Mouse (Mus musculus) neural tube, embryonic 11.5 days (tissue): ENCODE measurements around the gene Sh2d5. TPM values are rescaled to one million over a fixed set of nuclear protein-coding genes. Genes with fewer than 3 reads are reported as not detected.

Experiments used
- ATAC-seq: fragments of 200-750 bp; cut with Nextera tagmentation; 2 replicates; pipeline ENCODE4 v1.8.0; 2017; ENCODE audit warnings: moderate number of reproducible peaks, mild to moderate bottlenecking, moderate TSS enrichment, moderate library complexity; ENCODE audit not compliant: insufficient read depth, low FRiP score, low TSS enrichment
- DNase-seq: peaks from one replicate; pipeline ENCODE4 v3.0.0-alpha.2; 2015; ENCODE audit warnings: low spot score
- H3K27ac ChIP-seq: fragments of 300-500 bp; sonication (generic); 2 replicates; pipeline ENCODE4 v1.5.1; 2014; ENCODE audit warnings: low read depth, mild to moderate bottlenecking, low read length
- H3K27me3 ChIP-seq: fragments of 300-500 bp; sonication (generic); 2 replicates; pipeline ENCODE4 v1.6.1; 2014; ENCODE audit warnings: mild to moderate bottlenecking, low read length, mixed read lengths; ENCODE audit not compliant: control insufficient read depth, insufficient read depth
- H3K36me3 ChIP-seq: fragments of 300-500 bp; sonication (generic); 2 replicates; pipeline ENCODE4 v1.6.1; 2014; ENCODE audit warnings: mild to moderate bottlenecking, low read length, moderate library complexity, mixed read lengths; ENCODE audit not compliant: control insufficient read depth, insufficient read depth
- H3K4me1 ChIP-seq: fragments of 300-500 bp; sonication (generic); 2 replicates; pipeline ENCODE4 v1.6.1; 2014; ENCODE audit warnings: low read length, mixed read lengths; ENCODE audit not compliant: control insufficient read depth, insufficient read depth
- H3K4me2 ChIP-seq: fragments of 300-500 bp; sonication (generic); 2 replicates; pipeline ENCODE4 v1.6.1; 2014; ENCODE audit warnings: low read depth, mild to moderate bottlenecking, moderate library complexity
- H3K4me3 ChIP-seq: fragments of 300-500 bp; sonication (generic); 2 replicates; pipeline ENCODE4 v1.5.1; 2014; ENCODE audit warnings: low read depth, low read length
- H3K9ac ChIP-seq: fragments of 300-500 bp; sonication (generic); 2 replicates; pipeline ENCODE4 v1.6.1; 2014; ENCODE audit warnings: mild to moderate bottlenecking, low read length
- H3K9me3 ChIP-seq: fragments of 300-500 bp; sonication (generic); 2 replicates; pipeline ENCODE4 v1.6.1; 2016; ENCODE audit warnings: low read length; ENCODE audit not compliant: control insufficient read depth
- WGBS: fragments of 180-500 bp; shearing (Covaris S2); extraction: QIAGEN DNeasy Blood & Tissue Kit; methylation state at CpG from one replicate; pipeline ENCODE4 v1.1.7; 2014; 5-methylcytosine and 5-hydroxymethylcytosine counted together
- polyA plus RNA-seq: library from polyadenylated mRNA; unstranded; fragments of >200 nt; fragmentation: Nextera tagmentation; extraction: Ambion mirVana; gene quantifications from 2 replicates; pipeline ENCODE4 v1.2.1, GENCODE M21; 2014

Sh2d5 gene
- polyA plus RNA-seq, 1 experiment from 2014 or later, result 1.8 TPM

DNA sequence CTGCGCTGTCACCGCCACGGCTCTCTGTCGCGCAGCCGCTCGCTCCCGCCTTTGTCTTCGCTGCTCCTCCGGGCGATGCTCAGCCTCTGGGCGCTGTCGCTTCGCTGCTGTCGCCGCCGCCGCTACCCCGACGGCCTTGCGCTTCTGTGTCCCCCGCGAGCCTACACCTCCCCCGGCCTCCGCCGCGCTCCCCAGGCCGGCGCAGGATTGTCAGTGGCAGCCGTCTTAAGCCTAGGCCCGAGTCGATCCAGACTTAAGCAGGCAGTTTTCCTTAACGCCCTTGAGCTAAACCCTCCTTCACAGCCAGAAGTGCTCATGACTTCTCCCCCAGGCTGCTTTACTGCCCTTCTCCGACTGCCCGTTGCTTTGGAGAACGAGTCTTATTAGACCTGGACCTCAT is 32.8 kb upstream of the Sh2d5 start:
- no peak for ATAC-seq

DNA sequence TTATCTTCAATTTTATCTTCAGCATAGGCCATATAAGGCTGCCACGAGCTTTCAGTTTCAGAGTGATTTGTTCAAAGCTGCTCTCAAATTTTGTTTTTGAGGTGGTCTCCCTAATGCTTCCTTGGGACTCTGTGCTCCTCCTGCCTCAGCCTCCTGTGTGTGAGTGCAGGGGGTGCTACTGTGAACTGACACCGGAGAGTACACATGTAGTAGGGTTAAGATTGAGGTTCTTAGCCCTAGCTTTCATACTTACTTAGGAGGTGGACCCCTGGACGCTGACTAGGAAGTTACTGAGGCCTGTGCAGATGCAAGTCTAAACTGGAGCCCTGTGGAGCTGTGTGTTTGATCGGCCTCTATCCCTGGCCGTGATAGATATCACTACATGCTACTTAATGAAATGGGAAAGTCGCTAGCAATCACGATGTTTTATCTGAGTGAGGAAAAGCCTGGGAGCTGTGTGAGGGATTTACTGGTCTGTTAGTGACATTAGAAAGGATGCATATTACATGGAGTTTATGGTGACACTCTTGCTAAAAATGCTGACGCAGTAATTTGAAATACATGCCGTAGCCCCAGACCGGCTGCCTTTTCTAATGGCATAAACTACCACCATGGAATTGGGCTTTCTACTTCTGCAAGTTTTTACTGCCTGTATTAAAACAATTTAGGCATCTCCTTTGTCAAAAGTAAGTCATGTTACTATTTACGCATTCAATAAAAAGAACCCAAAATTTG is 32.1 kb upstream of the Sh2d5 start:
- Histone ChIP-seq H3K4me1 (peaks cover 5% of the 10 kb centered on the region; the same call in 1 of the 2 replicates), H3K4me2 (peak overlapping the region; percentile 91), H3K36me3 (peaks cover 8% of the 10 kb centered on the region; the same call in 1 of the 2 replicates), H3K9ac (peak overlapping the region; percentile 97), H3K27ac (no peak overlapping the region), H3K4me3 (peak overlapping the region; percentile 99), H3K9me3 (no peaks in the 10 kb centered on the region), H3K27me3 (no peaks in the 10 kb centered on the region)
- ATAC-seq (no peak), DNase-seq (no peak)
- 86% methylated on average over 11 of the region's 11 CpGs for WGBS

More for the DNA sequence above, 32.8 kb upstream of the Sh2d5 start:
- H3K4me2 ChIP-seq, result peak overlapping the region; percentile 91
- peaks cover 5% of the 10 kb centered on the region; the same call in 1 of the 2 replicates for H3K4me1 ChIP-seq
- peaks cover 3% of the 10 kb centered on the region; the same call in 1 of the 2 replicates for H3K36me3 ChIP-seq
- H3K27me3 ChIP-seq, result no peaks in the 10 kb centered on the region
- WGBS, result under 1% methylated on average over 34 of the region's 36 CpGs
- H3K9ac ChIP-seq, result peak overlapping the region; percentile 97
- no peaks in the 10 kb centered on the region for H3K9me3 ChIP-seq
- peak overlapping the region; percentile 99 for H3K27ac ChIP-seq
- peak overlapping the region; percentile 99 for H3K4me3 ChIP-seq
- peak; percentile 41 for DNase-seq

DNA sequence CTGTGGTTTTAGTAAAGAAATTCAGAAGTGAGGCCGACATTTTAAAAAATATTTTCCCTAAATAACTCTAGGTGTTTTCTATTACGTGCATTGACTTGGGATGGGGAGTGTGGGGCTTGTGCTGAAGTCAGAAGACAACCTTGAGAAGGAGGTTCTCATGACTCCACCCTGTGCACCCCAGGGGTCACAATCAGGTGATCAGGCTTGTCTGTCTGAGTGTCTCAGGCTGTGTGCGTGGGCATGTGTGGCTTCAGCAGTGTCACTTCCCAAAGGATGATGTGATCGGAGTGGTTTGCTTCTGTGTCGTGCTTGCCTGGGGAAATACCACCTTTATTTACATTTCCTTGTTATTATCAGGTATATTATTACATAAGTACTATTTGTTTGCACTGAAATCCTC is 30.9 kb upstream of the Sh2d5 start:
- Histone ChIP-seq H3K9ac (no peak overlapping the region), H3K27me3 (no peaks in the 10 kb centered on the region), H3K4me3 (no peak overlapping the region), H3K27ac (no peak overlapping the region), H3K9me3 (no peaks in the 10 kb centered on the region), H3K36me3 (peaks cover 13% of the 10 kb centered on the region), H3K4me1 (peaks cover 5% of the 10 kb centered on the region; the same call in 1 of the 2 replicates), H3K4me2 (no peak overlapping the region)
- 89% methylated on average over 5 of the region's 5 CpGs for WGBS
- ATAC-seq, result no peak
- no peak for DNase-seq

DNA sequence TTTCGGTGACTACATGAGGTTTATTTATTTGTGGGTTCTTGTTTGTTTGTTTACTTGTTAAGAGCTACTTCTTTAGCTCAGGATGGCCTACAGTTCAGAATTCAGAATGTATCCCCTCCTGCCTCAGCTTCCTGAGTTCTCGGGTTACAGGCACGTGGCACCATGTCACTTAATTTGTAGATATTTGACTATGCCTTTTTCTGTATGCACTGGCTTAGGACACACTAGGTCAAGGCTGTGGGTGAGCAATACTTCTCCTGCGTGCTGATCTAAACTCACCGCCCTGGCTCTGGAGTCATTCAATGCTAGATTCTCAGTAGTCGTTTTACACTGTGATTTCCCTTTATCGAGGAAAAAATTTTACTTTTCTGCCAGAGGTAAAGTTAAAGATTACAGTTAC is 29.4 kb upstream of the Sh2d5 start:
- no peaks in the 10 kb centered on the region for H3K27me3 ChIP-seq

DNA sequence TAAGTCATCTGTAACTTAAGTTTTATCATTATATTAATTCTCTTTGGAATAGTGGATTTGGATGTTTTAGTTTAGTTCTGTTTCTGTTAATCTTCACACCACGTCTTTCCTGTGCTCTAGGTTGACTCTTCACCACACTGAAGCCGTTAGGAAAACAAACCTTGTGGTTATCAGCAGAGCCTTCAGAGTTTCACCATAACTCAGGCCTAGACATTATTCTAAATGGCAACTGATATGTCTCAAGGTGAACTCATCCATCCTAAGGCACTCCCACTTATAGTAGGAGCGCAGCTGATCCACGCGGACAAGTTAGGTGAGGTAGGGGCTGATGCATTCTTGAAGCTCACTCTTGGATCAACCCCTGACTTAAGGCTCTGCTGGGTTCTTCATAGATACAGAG is 28.8 kb upstream of the Sh2d5 start:
- no peaks in the 10 kb centered on the region for H3K9me3 ChIP-seq
- no peak overlapping the region for H3K4me3 ChIP-seq
- H3K9ac ChIP-seq, result no peak overlapping the region
- H3K36me3 ChIP-seq, result peaks cover 17% of the 10 kb centered on the region
- no peak overlapping the region for H3K27ac ChIP-seq
- no peaks in the 10 kb centered on the region for H3K27me3 ChIP-seq
- ATAC-seq, result no peak
- H3K4me2 ChIP-seq, result no peak overlapping the region
- peaks cover 3% of the 10 kb centered on the region; the same call in 1 of the 2 replicates for H3K4me1 ChIP-seq
- WGBS, result 92% methylated on average over 5 of the region's 5 CpGs
- DNase-seq, result no peak

More for the DNA sequence above, 29.4 kb upstream of the Sh2d5 start:
- H3K9me3 ChIP-seq, result no peaks in the 10 kb centered on the region
- 93% methylated on average over 7 of the region's 7 CpGs for WGBS
- H3K4me3 ChIP-seq, result no peak overlapping the region
- no peak overlapping the region for H3K27ac ChIP-seq
- no peak overlapping the region for H3K9ac ChIP-seq
- peaks cover 13% of the 10 kb centered on the region for H3K36me3 ChIP-seq
- no peak overlapping the region for H3K4me2 ChIP-seq
- H3K4me1 ChIP-seq, result peaks cover 5% of the 10 kb centered on the region; the same call in 1 of the 2 replicates
- DNase-seq (no peak), ATAC-seq (no peak)

DNA sequence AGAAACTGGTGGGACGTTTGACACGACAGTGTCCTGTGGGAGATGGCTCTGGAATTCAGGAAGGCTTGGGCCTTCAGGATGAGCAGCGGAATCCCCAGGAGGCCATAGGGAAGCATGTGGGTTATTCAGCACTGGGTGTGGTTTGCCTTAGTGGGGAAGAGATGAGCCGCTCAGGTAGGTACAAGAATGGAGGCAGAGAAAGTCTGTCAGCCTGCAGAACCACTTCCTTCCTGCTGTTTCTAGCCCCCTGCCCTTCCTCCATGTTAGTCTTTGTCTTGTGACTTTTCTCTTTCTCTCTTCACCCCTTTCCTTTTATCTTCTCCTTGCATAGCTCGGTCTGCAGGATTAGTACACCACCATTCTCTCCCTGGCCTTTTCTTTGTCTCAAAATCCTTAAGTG is 27.8 kb upstream of the Sh2d5 start:
- peaks cover 18% of the 10 kb centered on the region for H3K36me3 ChIP-seq
- peaks cover 3% of the 10 kb centered on the region; the same call in 1 of the 2 replicates for H3K4me1 ChIP-seq
- ATAC-seq (no peak), DNase-seq (no peak)
- 91% methylated on average over 5 of the region's 5 CpGs for WGBS
- no peaks in the 10 kb centered on the region for H3K9me3 ChIP-seq
- H3K27me3 ChIP-seq, result no peaks in the 10 kb centered on the region
- H3K27ac ChIP-seq, result no peak overlapping the region
- no peak overlapping the region for H3K9ac ChIP-seq
- no peak overlapping the region for H3K4me2 ChIP-seq
- H3K4me3 ChIP-seq, result no peak overlapping the region

DNA sequence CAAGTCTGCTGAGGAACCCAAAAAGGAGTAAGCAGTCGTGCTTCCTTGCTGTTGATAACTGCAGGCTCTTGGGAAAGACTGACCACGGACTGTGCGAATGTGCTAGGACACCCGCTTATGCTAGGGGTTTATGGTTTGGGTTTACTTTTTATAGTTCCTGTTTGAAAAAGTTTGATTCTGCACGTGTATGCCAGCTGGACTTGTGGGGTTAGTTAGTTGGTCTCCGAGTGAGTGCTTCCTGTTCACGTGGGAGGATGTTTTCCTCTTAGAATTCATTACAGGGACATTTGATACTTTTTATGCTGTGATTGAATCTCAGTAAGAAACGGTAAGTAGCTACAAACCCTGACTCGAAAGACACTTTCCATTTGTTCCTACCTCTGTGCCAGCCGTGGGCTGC is 26.6 kb upstream of the Sh2d5 start:
- Histone ChIP-seq H3K4me1 (no peaks in the 10 kb centered on the region), H3K4me3 (no peak overlapping the region), H3K9me3 (no peaks in the 10 kb centered on the region), H3K9ac (no peak overlapping the region), H3K36me3 (peaks cover 18% of the 10 kb centered on the region), H3K27me3 (no peaks in the 10 kb centered on the region), H3K27ac (no peak overlapping the region), H3K4me2 (no peak overlapping the region)
- ATAC-seq, result no peak
- 88% methylated on average over 10 of the region's 10 CpGs for WGBS
- no peak for DNase-seq

DNA sequence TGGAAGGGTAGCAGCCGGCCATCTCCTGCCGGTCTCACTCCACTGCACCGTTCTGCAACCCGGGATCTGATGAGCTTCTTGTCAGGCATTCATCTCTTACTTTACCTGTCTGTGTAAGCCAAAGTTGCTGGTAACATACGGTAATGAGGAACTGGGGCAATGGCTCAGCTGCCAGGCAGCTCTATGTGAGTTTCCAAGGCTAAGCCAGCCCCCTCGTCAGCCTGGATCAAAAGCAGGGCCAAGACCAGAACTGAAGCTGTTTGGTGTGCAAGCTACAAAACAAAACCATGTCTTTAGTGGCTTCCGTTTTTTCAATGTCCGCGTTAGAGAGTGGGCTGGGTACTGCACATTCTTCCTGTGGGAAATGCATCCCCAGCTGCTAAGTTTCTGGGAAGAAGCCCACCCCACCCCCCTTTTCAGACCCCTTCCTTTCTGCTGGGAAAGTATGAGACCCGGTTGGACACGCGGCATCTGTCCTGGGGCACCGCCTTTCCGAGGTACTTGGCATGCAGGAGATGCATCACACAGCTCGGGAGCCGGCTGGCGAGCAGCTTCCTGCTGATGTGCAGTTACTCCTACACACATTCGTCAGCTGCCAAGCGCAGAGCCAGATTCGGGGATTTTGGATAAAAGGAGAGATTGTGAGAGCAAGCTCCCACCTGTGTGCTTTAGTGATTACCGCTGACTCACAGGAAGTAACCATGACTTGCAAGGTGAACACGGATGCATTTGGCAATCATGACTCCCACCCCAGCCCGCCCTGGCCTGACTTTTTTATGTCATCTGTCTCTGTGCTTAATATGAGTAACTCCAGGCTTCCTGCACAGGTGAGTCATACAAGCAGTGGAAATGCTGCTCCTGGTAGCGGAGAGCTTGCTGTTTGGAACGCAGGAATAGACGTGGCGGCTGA is 3.2 kb upstream of the Sh2d5 start:
- WGBS, result 67% methylated on average over 27 of the region's 27 CpGs
- no peaks in the 10 kb centered on the region for H3K9me3 ChIP-seq
- H3K9ac ChIP-seq, result no peak overlapping the region
- DNase-seq (peak; percentile 18), ATAC-seq (no peak)
- H3K4me2 ChIP-seq, result no peak overlapping the region
- H3K27me3 ChIP-seq, result peaks cover 20% of the 10 kb centered on the region
- H3K4me1 ChIP-seq, result peaks cover 16% of the 10 kb centered on the region
- H3K27ac ChIP-seq, result no peak overlapping the region
- no peak overlapping the region for H3K4me3 ChIP-seq
- H3K36me3 ChIP-seq, result peaks cover 4% of the 10 kb centered on the region
